Mouse (Mus musculus): ENCODE results near the gene Nupr1l. TPM values are rescaled to one million over a fixed set of nuclear protein-coding genes. Genes with fewer than 3 reads are reported as not detected.

The Nupr1l gene
- polyA plus RNA-seq, 1 experiment from 2014 or later, result 0.31 TPM

- H3K27ac ChIP-seq, result peak overlapping the region; percentile 9; the same call in 1 of the 2 replicates
- no peak overlapping the region for H3K4me3 ChIP-seq (replicated peaks)
- WGBS (ENCODE audit: insufficient replicate concordance), result 71% methylated on average over 9 of the region's 9 CpGs
- no peaks in the 10 kb centered on the region for H3K36me3 ChIP-seq
- H3K4me2 ChIP-seq, result no peak overlapping the region
- H3K4me1 ChIP-seq (replicated peaks), result peaks cover 15% of the 10 kb centered on the region
- DNase-seq (no peak), ATAC-seq (ENCODE audit: low read depth) (no peak)
- no peaks in the 10 kb centered on the region for H3K9me3 ChIP-seq (replicated peaks)
- H3K9ac ChIP-seq, result no peak overlapping the region
- no peaks in the 10 kb centered on the region for H3K27me3 ChIP-seq
Observed at GRCm38 (mm10) chr5:129918752-129919151, 10.4 kb downstream of the Nupr1l start.

- ATAC-seq (ENCODE audit: low read depth) (no peak), DNase-seq (no peak)
- H3K4me3 ChIP-seq (replicated peaks), result no peak overlapping the region
- H3K27ac ChIP-seq, result peak overlapping the region; percentile 9; the same call in 1 of the 2 replicates
- H3K9me3 ChIP-seq (replicated peaks), result no peaks in the 10 kb centered on the region
- H3K36me3 ChIP-seq, result no peaks in the 10 kb centered on the region
- H3K4me1 ChIP-seq (replicated peaks), result peaks cover 15% of the 10 kb centered on the region
- no peak overlapping the region for H3K4me2 ChIP-seq
- WGBS (ENCODE audit: insufficient replicate concordance), result 70% methylated on average over 8 of the region's 8 CpGs
- no peak overlapping the region for H3K9ac ChIP-seq
- no peaks in the 10 kb centered on the region for H3K27me3 ChIP-seq
Observed at GRCm38 (mm10) chr5:129919320-129919719, 11.0 kb downstream of the Nupr1l start.

- WGBS (ENCODE audit: insufficient replicate concordance), result 88% methylated on average over 4 of the region's 4 CpGs
- Histone ChIP-seq H3K4me3 (replicated peaks) (no peak overlapping the region), H3K27me3 (no peaks in the 10 kb centered on the region), H3K36me3 (no peaks in the 10 kb centered on the region), H3K4me1 (replicated peaks) (peaks cover 15% of the 10 kb centered on the region), H3K9me3 (replicated peaks) (no peaks in the 10 kb centered on the region), H3K27ac (no peak overlapping the region), H3K4me2 (no peak overlapping the region), H3K9ac (no peak overlapping the region)
- DNase-seq (no peak), ATAC-seq (ENCODE audit: low read depth) (no peak)
Observed at GRCm38 (mm10) chr5:129921972-129922371, 13.6 kb downstream of the Nupr1l start.

- H3K27ac ChIP-seq, result no peak overlapping the region
Observed at GRCm38 (mm10) chr5:129924820-129925452, 16.6 kb downstream of the Nupr1l start.

GRCm38 (mm10) chr5:129925933-129926332 lies 17.6 kb downstream of the Nupr1l start:
- Histone ChIP-seq H3K4me3 (replicated peaks) (no peak overlapping the region), H3K27me3 (no peaks in the 10 kb centered on the region), H3K36me3 (no peaks in the 10 kb centered on the region), H3K9ac (no peak overlapping the region), H3K4me2 (no peak overlapping the region), H3K27ac (no peak overlapping the region), H3K9me3 (replicated peaks) (no peaks in the 10 kb centered on the region), H3K4me1 (replicated peaks) (peaks cover 8% of the 10 kb centered on the region)
- DNase-seq (no peak), ATAC-seq (ENCODE audit: low read depth) (no peak)
- WGBS (ENCODE audit: insufficient replicate concordance), result 66% methylated on average over 5 of the region's 5 CpGs

More at GRCm38 (mm10) chr5:129924820-129925452, 16.6 kb downstream of the Nupr1l start:
- DNase-seq (no peak), ATAC-seq (ENCODE audit: low read depth) (no peak)
- peaks cover 8% of the 10 kb centered on the region for H3K4me1 ChIP-seq (replicated peaks)
- no peak overlapping the region for H3K4me2 ChIP-seq
- H3K4me3 ChIP-seq (replicated peaks), result no peak overlapping the region
- no peak overlapping the region for H3K9ac ChIP-seq
- no peaks in the 10 kb centered on the region for H3K36me3 ChIP-seq
- 63% methylated on average over 8 of the region's 8 CpGs for WGBS (ENCODE audit: insufficient replicate concordance)
- H3K9me3 ChIP-seq (replicated peaks), result no peaks in the 10 kb centered on the region
- H3K27me3 ChIP-seq, result no peaks in the 10 kb centered on the region

- H3K36me3 ChIP-seq, result no peaks in the 10 kb centered on the region
- peak; percentile 51; the same call in 1 of the 2 replicates for ATAC-seq (ENCODE audit: low read depth)
- H3K4me3 ChIP-seq (replicated peaks), result no peak overlapping the region
- H3K4me2 ChIP-seq, result no peak overlapping the region
- DNase-seq, result no peak
- H3K27ac ChIP-seq, result no peak overlapping the region
- WGBS (ENCODE audit: insufficient replicate concordance), result 43% methylated on average over 9 of the region's 9 CpGs
- no peaks in the 10 kb centered on the region for H3K27me3 ChIP-seq
- H3K9me3 ChIP-seq (replicated peaks), result no peaks in the 10 kb centered on the region
- no peak overlapping the region for H3K9ac ChIP-seq
- H3K4me1 ChIP-seq (replicated peaks), result peaks cover 8% of the 10 kb centered on the region
Observed at GRCm38 (mm10) chr5:129929924-129930855, 21.9 kb downstream of the Nupr1l start.

- H3K4me2 ChIP-seq, result no peak overlapping the region
- H3K27me3 ChIP-seq, result no peaks in the 10 kb centered on the region
- H3K4me3 ChIP-seq (replicated peaks), result no peak overlapping the region
- H3K36me3 ChIP-seq, result no peaks in the 10 kb centered on the region
- no peak overlapping the region for H3K9ac ChIP-seq
- peaks cover 12% of the 10 kb centered on the region for H3K4me1 ChIP-seq (replicated peaks)
- no peak for ATAC-seq (ENCODE audit: low read depth)
- no peak for DNase-seq
- WGBS (ENCODE audit: insufficient replicate concordance), result 63% methylated on average over 4 of the region's 4 CpGs
- H3K9me3 ChIP-seq (replicated peaks), result no peaks in the 10 kb centered on the region
- no peak overlapping the region for H3K27ac ChIP-seq
Observed at GRCm38 (mm10) chr5:129936941-129937340, 28.6 kb downstream of the Nupr1l start.

GRCm38 (mm10) chr5:129940281-129940680 lies 31.9 kb downstream of the Nupr1l start:
- H3K4me3 ChIP-seq (replicated peaks), result no peak overlapping the region
- DNase-seq, result no peak
- peaks cover 5% of the 10 kb centered on the region for H3K36me3 ChIP-seq
- 48% methylated on average over 2 of the region's 2 CpGs for WGBS (ENCODE audit: insufficient replicate concordance)
- no peaks in the 10 kb centered on the region for H3K27me3 ChIP-seq
- H3K4me2 ChIP-seq, result peak overlapping the region; percentile 63
- peak overlapping the region; percentile 56 for H3K27ac ChIP-seq
- peak overlapping the region; percentile 35 for H3K9ac ChIP-seq
- ATAC-seq (ENCODE audit: low read depth), result no peak
- H3K4me1 ChIP-seq (replicated peaks), result peaks cover 24% of the 10 kb centered on the region
- H3K9me3 ChIP-seq (replicated peaks), result no peaks in the 10 kb centered on the region

GRCm38 (mm10) chr5:129940736-129941494 lies 32.6 kb downstream of the Nupr1l start:
- Histone ChIP-seq H3K27ac (peak overlapping the region; percentile 70), H3K9me3 (replicated peaks) (no peaks in the 10 kb centered on the region), H3K36me3 (peaks cover 9% of the 10 kb centered on the region), H3K4me2 (peak overlapping the region; percentile 63), H3K9ac (peak overlapping the region; percentile 56), H3K4me3 (replicated peaks) (peak overlapping the region; percentile 63), H3K27me3 (no peaks in the 10 kb centered on the region), H3K4me1 (replicated peaks) (peaks cover 27% of the 10 kb centered on the region)
- WGBS (ENCODE audit: insufficient replicate concordance), result 2% methylated on average over 9 of the region's 9 CpGs
- ATAC-seq (ENCODE audit: low read depth), result peak; percentile 13
- no peak for DNase-seq

GRCm38 (mm10) chr5:129941495-129942045 lies 33.2 kb downstream of the Nupr1l start, which contains the start of gene Vkorc1l1:
Gene Vkorc1l1, plus strand, starts transcription at chr5:129941970.
- WGBS (ENCODE audit: insufficient replicate concordance), result under 1% methylated on average over 59 of the region's 59 CpGs
- peak within 1 kb of the TSS; percentile 78 for H3K4me2 ChIP-seq
- H3K27me3 ChIP-seq, result no peaks in the 10 kb centered on the region
- H3K27ac ChIP-seq, result peak within 1 kb of the TSS; percentile 96
- DNase-seq, result peak; percentile 97
- no peaks in the 10 kb centered on the region for H3K9me3 ChIP-seq (replicated peaks)
- ATAC-seq (ENCODE audit: low read depth), result peak; percentile 94
- peaks cover 31% of the 10 kb centered on the region for H3K4me1 ChIP-seq (replicated peaks)
- peaks cover 9% of the 10 kb centered on the region for H3K36me3 ChIP-seq
- peak within 1 kb of the TSS; percentile 95 for H3K9ac ChIP-seq
- peak within 1 kb of the TSS; percentile 93 for H3K4me3 ChIP-seq (replicated peaks)

All from liver, embryonic 13.5 days (tissue).